Mouse (Mus musculus) megakaryocyte-erythroid progenitor cell, adult 5-6 weeks (primary cell): Measurements from ENCODE around the gene Nkrf. TPM values are rescaled to one million over a fixed set of nuclear protein-coding genes. Genes with fewer than 3 reads are reported as not detected.

Experiments used
- ATAC-seq: replicated peaks from 2 replicates; pipeline ENCODE4 v1.8.0; 2016; ENCODE audit warnings: mild to moderate bottlenecking, inconsistent platforms; ENCODE audit not compliant: severe bottlenecking, poor library complexity, low FRiP score, low TSS enrichment
- total RNA-seq, 2 experiments: library from RNA; stranded (forward) in 1 of 2; stranded (reverse) in 1 of 2; fragments of 200-1000, 215-1000 nt in 1 of 2; fragments of >200 nt in 1 of 2; fragmentation: Nextera tagmentation in 1 of 2; gene quantifications; 2 replicates each; pipeline ENCODE4 v1.2.3; 2014 to 2017

Gene Nkrf
- total RNA-seq, 2 experiments from 2014 or later: 16.0 to 21.2 TPM

- no peak for ATAC-seq
These were observed 37.9 kb downstream of the Nkrf start for GRCm38 (mm10) chrX:36864609-36865328.

GRCm38 (mm10) chrX:36863766-36864608 lies 38.7 kb downstream of the Nkrf start:
- ATAC-seq: peak; percentile 98

DNA sequence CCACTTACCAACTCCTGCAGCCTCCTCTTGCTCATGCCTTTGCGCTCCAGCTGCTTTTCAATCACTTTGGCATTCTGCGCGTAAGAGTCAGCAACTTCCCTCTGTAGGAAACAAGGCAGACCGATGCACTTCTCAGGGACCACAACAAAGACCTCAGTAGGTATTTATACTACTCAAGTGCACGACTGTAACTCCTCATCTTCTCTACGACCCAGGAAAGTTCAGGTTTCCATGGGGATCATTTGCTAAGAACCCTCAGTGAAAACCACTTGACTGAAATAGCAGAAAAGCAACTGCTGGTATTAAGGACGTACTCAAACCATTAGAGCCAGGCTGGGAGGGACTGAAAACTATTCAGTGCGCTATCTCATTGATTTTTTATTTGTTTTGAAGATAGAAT lies 50.1 kb downstream of the Nkrf start:
- no peak for ATAC-seq

DNA sequence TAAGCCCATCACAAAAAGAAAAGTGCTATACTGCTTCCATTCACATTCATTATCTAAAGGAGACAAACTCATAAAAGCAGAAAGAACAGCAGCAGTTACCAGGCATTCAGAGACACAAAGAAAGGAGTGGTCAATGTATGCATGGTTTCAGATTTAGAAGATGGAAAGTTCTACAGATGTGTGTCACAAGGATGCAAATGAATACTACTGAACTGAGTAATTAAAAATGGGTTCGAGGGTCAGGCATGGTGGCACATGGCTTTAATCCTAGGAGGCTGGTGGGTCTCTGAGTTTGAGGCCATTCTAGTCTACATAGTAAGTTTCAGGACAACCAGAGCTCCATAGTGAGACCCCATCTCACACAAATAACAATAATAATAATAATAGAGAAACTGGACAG lies 55.5 kb downstream of the Nkrf start:
- ATAC-seq: no peak

GRCm38 (mm10) chrX:36843346-36843990 lies 59.2 kb downstream of the Nkrf start:
- no peak for ATAC-seq

GRCm38 (mm10) chrX:36841698-36842097 lies 61.0 kb downstream of the Nkrf start:
- ATAC-seq: no peak

GRCm38 (mm10) chrX:36839391-36839790 lies 63.3 kb downstream of the Nkrf start:
- no peak for ATAC-seq

Other genes with a start within 250 kb of the Nkrf start
- gene Slc25a43, start 159.2 kb downstream of the Nkrf start, total RNA-seq (2014; fragmentation: Nextera tagmentation): not detected in 2 replicates
- not detected in 2 replicates for gene Slc25a43, start 159.2 kb downstream of the Nkrf start, total RNA-seq (2017)
- gene Slc25a5, start 107.2 kb downstream of the Nkrf start, total RNA-seq (2014; fragmentation: Nextera tagmentation): 645 and 809 TPM in 2 replicates
- gene Slc25a5, start 107.2 kb downstream of the Nkrf start, total RNA-seq (2017): 912 and 1,001 TPM in 2 replicates
- gene Ube2a, start 29.0 kb downstream of the Nkrf start, total RNA-seq (2014; fragmentation: Nextera tagmentation): 65.0 and 68.2 TPM in 2 replicates
- 7.4 and 19.6 TPM in 2 replicates for gene Ube2a, start 29.0 kb downstream of the Nkrf start, total RNA-seq (2017)
- gene C330007P06Rik, start 28.8 kb downstream of the Nkrf start, total RNA-seq (2014; fragmentation: Nextera tagmentation): 33.9 and 37.3 TPM in 2 replicates
- 63.0 and 67.4 TPM in 2 replicates for gene C330007P06Rik, start 28.8 kb downstream of the Nkrf start, total RNA-seq (2017)
- 15.5 TPM in 2 replicates for gene Sept6, start 88.9 kb upstream of the Nkrf start, total RNA-seq (2014; fragmentation: Nextera tagmentation)
- gene Sept6, start 88.9 kb upstream of the Nkrf start, total RNA-seq (2017): 19.9 and 27.3 TPM in 2 replicates
- not detected in 2 replicates for gene Sowahd, start 145.9 kb upstream of the Nkrf start, total RNA-seq (2014; fragmentation: Nextera tagmentation)
- gene Sowahd, start 145.9 kb upstream of the Nkrf start, total RNA-seq (2017): not detected in 2 replicates
- gene Rpl39, start 182.5 kb upstream of the Nkrf start, total RNA-seq (2014; fragmentation: Nextera tagmentation): 2,164 and 2,516 TPM in 2 replicates
- gene Rpl39, start 182.5 kb upstream of the Nkrf start, total RNA-seq (2017): 4,522 and 6,227 TPM in 2 replicates
- 43.4 and 80.8 TPM in 2 replicates for gene Upf3b, start 207.4 kb upstream of the Nkrf start, total RNA-seq (2014; fragmentation: Nextera tagmentation)
- 87.5 and 105 TPM in 2 replicates for gene Upf3b, start 207.4 kb upstream of the Nkrf start, total RNA-seq (2017)
- gene Nkap, start 223.9 kb upstream of the Nkrf start, total RNA-seq (2014; fragmentation: Nextera tagmentation): 20.1 and 22.4 TPM in 2 replicates
- gene Nkap, start 223.9 kb upstream of the Nkrf start, total RNA-seq (2017): 45.9 and 70.9 TPM in 2 replicates